Mouse (Mus musculus) liver, postnatal 0 days (tissue): Measurements from ENCODE around the gene Col2a1.

Source experiments
- CTCF ChIP-seq: sonication (generic); IDR thresholded peaks from 2 replicates; pipeline ENCODE4 v1.5.1; 2016; ENCODE audit warnings: antibody characterized with exemption, low read depth
- EP300 ChIP-seq: IDR thresholded peaks from 2 replicates; pipeline ENCODE4 v1.6.1; 2016; ENCODE audit warnings: antibody characterized with exemption, low read depth, mild to moderate bottlenecking

DNA sequence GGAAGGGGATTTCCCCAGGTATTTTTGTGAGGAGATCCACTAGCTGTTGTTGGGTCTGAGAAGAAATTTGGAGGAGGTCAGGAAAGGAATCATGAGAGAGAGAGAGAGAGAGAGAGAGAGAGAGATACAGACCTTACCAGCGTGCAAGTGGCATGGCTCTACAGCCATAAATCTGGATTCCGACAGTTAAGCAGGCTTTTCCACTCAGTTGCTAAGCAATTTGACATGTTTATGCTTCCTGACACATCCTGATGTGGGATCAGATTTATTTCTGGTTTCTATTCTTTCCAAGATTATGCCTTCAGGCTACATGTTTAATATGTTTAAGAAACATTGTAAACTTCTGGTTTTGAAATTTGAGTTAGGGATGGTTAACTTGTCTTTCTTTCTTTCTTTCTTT lies 17.4 kb upstream of the Col2a1 start:
- TF ChIP-seq CTCF, result no peak
- TF ChIP-seq EP300, result no peak
